Mouse (Mus musculus): ENCODE data around the gene Oser1.

GRCm38 (mm10) chr2:163359253-163359652, 65.2 kb downstream of the Oser1 start:
- TF ChIP-seq POLR2A (IDR thresholded peaks at IDR 0.05; ENCODE audit: low read depth, low read length): no peak
- no peak for TF ChIP-seq CTCF (IDR thresholded peaks at IDR 0.05; ENCODE audit: borderline replicate concordance, insufficient read depth, low read length)
